Mouse (Mus musculus): Measurements from ENCODE around the gene Capn7.

DNA sequence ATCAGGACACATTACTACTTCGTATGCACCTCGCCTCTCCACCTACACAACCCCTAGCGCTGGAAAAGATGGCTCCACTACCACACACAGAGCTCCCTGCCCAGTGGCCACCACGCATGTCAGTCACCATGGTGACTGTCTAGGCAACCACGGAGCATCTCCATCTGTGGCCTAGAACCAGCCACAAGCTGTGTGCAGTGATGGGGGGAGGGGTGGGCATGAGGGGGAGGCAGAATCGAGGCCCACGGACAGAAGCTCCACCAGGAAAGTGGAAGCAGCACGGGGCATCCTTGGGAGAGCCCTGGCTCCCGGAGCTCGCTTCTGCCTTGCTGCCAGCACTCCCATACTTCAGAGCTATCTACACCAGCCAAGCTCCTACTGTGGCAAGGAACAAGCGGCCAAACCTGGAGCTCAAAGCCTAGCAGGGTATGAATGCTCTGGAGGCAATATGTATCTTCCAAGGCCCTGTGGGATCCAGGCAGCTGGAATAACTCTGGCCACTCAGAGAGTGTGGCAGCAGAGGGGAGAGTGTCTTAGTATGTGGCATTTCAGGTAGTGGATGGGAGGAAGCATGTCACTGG, 47.1 kb downstream of the Capn7 start:
- TF ChIP-seq CTCF (IDR thresholded peaks at IDR 0.05; ENCODE audit: low read depth) (no peak), EP300 (IDR thresholded peaks at IDR 0.05; ENCODE audit: low read depth) (no peak)
